Mouse (Mus musculus) embryonic facial prominence, embryonic 14.5 days (tissue): ENCODE data around the gene Srsy. TPM values are rescaled to one million over a fixed set of nuclear protein-coding genes. Genes with fewer than 3 reads are reported as not detected.
"Not testable (repeated sequence)": the region's sequence is repeated elsewhere in the genome, so short reads cannot be mapped to it uniquely, and the experiment has no call there.

ENCODE experiments used
- ATAC-seq: fragments of 200-750 bp; cut with Nextera tagmentation; 2 replicates; pipeline ENCODE4 v1.8.0; 2017; ENCODE audit warnings: low read depth, moderate number of reproducible peaks, moderate TSS enrichment
- DNase-seq: peaks from one replicate; pipeline ENCODE4 v3.0.0-alpha.2; 2015; ENCODE audit warnings: low spot score
- H3K27ac ChIP-seq: fragments of 300-500 bp; sonication (generic); replicated peaks from 2 replicates; pipeline ENCODE4 v1.5.1; 2014; ENCODE audit warnings: low read depth, mild to moderate bottlenecking, low read length, moderate library complexity
- H3K27me3 ChIP-seq: fragments of 300-500 bp; sonication (generic); replicated peaks from 2 replicates; pipeline ENCODE4 v1.6.1; 2014; ENCODE audit warnings: low read length; ENCODE audit not compliant: control insufficient read depth, insufficient read depth
- H3K36me3 ChIP-seq: fragments of 300-500 bp; sonication (generic); 2 replicates; pipeline ENCODE4 v1.6.1; 2014; ENCODE audit warnings: low read length, mixed read lengths; ENCODE audit not compliant: control insufficient read depth, insufficient read depth
- H3K4me1 ChIP-seq: fragments of 300-500 bp; sonication (generic); 2 replicates; pipeline ENCODE4 v1.6.1; 2014; ENCODE audit warnings: antibody characterized with exemption, low read length; ENCODE audit not compliant: control insufficient read depth, insufficient read depth
- H3K4me2 ChIP-seq: fragments of 300-500 bp; sonication (generic); 2 replicates; pipeline ENCODE4 v1.6.1; 2014; ENCODE audit warnings: low read depth, mild to moderate bottlenecking, low read length, moderate library complexity, mixed read lengths
- H3K4me3 ChIP-seq: fragments of 300-500 bp; sonication (generic); 2 replicates; pipeline ENCODE4 v1.5.1; 2014; ENCODE audit warnings: low read depth, mild to moderate bottlenecking, low read length
- H3K9ac ChIP-seq: fragments of 300-500 bp; sonication (generic); 2 replicates; pipeline ENCODE4 v1.6.1; 2014; ENCODE audit warnings: low read depth, mild to moderate bottlenecking, low read length, moderate library complexity, mixed read lengths
- H3K9me3 ChIP-seq: fragments of 300-500 bp; sonication (generic); 2 replicates; pipeline ENCODE4 v1.6.1; 2016; ENCODE audit warnings: low read length; ENCODE audit not compliant: control insufficient read depth
- WGBS: fragments of 180-500 bp; shearing (Covaris S2); extraction: QIAGEN DNeasy Blood & Tissue Kit; methylation state at CpG from one replicate; pipeline ENCODE4 v1.1.7; 2014; 5-methylcytosine and 5-hydroxymethylcytosine counted together
- polyA plus RNA-seq: library from polyadenylated mRNA; unstranded; fragments of >200 nt; fragmentation: Nextera tagmentation; extraction: Ambion mirVana; gene quantifications from 2 replicates; pipeline ENCODE4 v1.2.1, GENCODE M21; 2014

Gene Srsy
- polyA plus RNA-seq: not detected in 2 replicates

DNA sequence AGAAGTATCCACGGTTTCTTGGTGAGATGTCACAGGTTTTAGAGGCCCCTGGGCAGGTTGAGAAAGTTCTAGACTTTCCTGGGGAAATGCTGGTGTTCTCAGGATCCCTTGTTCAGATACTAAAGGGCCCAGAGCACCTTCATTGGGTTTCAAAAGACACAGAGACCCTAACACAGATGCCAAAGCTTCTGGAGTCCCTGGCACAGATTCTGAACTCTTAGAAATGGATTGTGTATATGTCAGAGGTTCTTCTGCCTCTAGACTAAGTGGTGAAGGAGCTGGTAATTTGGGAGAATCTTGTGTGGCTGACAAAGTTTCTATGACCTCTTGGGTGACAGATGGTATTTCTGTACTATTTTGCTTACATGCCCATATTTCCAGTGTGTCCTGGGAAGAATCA, at the start of gene Srsy:
TSS of gene Srsy (minus strand) at position 101 of the 400 bp plus-strand sequence.
- H3K4me1 ChIP-seq, DNase-seq, H3K27ac ChIP-seq, H3K36me3 ChIP-seq, H3K9me3 ChIP-seq, H3K9ac ChIP-seq, ATAC-seq, H3K27me3 ChIP-seq, H3K4me3 ChIP-seq, H3K4me2 ChIP-seq: not testable (repeated sequence)
- no CpG with 5 or more reads among the region's 1 CpGs for WGBS

Other genes with a start within 250 kb of the Srsy start
- gene Gm21904, start 91.1 kb downstream of the Srsy start, polyA plus RNA-seq: not detected in 2 replicates
- not detected in 2 replicates for gene Gm20772, start 62.6 kb downstream of the Srsy start, polyA plus RNA-seq
- gene Gm20831, start 62.6 kb downstream of the Srsy start, polyA plus RNA-seq: not detected in 2 replicates
- not detected in 2 replicates for gene Gm21764, start 124.5 kb upstream of the Srsy start, polyA plus RNA-seq
- gene Ssty1, start 151.8 kb upstream of the Srsy start, polyA plus RNA-seq: not detected in 2 replicates